In the genomic region with DNA sequence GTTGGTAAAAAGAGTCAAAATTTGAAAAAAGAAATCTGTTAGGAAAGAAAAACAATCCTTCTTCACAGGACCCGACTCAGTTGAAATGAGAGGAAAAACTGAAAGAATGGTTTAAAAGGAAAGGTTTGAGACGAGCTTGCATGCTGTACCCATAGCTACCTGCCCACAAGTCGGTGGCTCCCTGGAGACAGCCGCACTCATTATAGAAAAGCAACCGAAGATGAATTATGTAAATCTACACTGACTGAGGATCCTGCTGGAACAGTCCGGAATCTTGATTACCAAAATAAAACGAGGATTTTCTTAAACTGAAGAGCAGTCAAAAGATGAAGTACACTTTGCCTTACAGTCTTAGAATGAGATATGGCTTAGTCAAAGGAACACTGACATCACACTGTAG, we compare ENCODE assay signal across 12 mouse cellular contexts.
"Had no signal": no experiment of that assay in that cellular context is flagged by ENCODE, and none has a peak within 500 bp of the region (broad histone marks: within the 10 kb centered on the region; RNA-seq: fewer than 3 reads in every experiment).

No protein-coding gene starts in this region.

- ATAC-seq: intestine, embryonic 15.5 days; midbrain, embryonic 13.5 days had no signal

- DNase-seq: kidney, adult 11 months; kidney, adult 8-10 months; kidney, postnatal 10 days; kidney, postnatal 36 days; layer of hippocampus, postnatal 36 days; liver, embryonic 13.5 days; lung, adult 2 months; lung, postnatal 14 days; lung, postnatal 4 days; thymus, postnatal 25 days had no signal
